Mouse (Mus musculus): ENCODE measurements around the gene Cuedc1. TPM values are rescaled to one million over a fixed set of nuclear protein-coding genes. Genes with fewer than 3 reads are reported as not detected.

The Cuedc1 gene
- polyA plus RNA-seq, 1 experiment from 2014 or later, result 40.3 TPM

GRCm38 (mm10) chr11:88098787-88099598 lies 1.1 kb downstream of the Cuedc1 start:
- WGBS, result under 1% methylated on average over 68 of the region's 95 CpGs
- peak overlapping the region; percentile 84 for H3K4me3 ChIP-seq (replicated peaks; ENCODE audit: low read length)
- ATAC-seq, result peak; percentile 83
- H3K9ac ChIP-seq (replicated peaks; ENCODE audit: low read depth, low read length), result peak overlapping the region; percentile 94
- H3K9me3 ChIP-seq (ENCODE audit: control insufficient read depth, low read length), result no peaks in the 10 kb centered on the region
- peak overlapping the region; percentile 77 for H3K4me2 ChIP-seq (ENCODE audit: low read length)
- peak overlapping the region; percentile 85 for H3K27ac ChIP-seq (ENCODE audit: low read length)
- H3K36me3 ChIP-seq (ENCODE audit: control insufficient read depth, insufficient read depth), result no peaks in the 10 kb centered on the region
- no peaks in the 10 kb centered on the region for H3K27me3 ChIP-seq (replicated peaks; ENCODE audit: control insufficient read depth, insufficient read depth, low read length)
- peaks cover 20% of the 10 kb centered on the region for H3K4me1 ChIP-seq (replicated peaks; ENCODE audit: control insufficient read depth, insufficient read depth, low read length)

GRCm38 (mm10) chr11:88099599-88100023 lies 1.8 kb downstream of the Cuedc1 start:
- H3K27ac ChIP-seq (ENCODE audit: low read length), result peak overlapping the region; percentile 85
- H3K36me3 ChIP-seq (ENCODE audit: control insufficient read depth, insufficient read depth), result no peaks in the 10 kb centered on the region
- peak overlapping the region; percentile 77 for H3K4me2 ChIP-seq (ENCODE audit: low read length)
- H3K27me3 ChIP-seq (replicated peaks; ENCODE audit: control insufficient read depth, insufficient read depth, low read length), result no peaks in the 10 kb centered on the region
- peak overlapping the region; percentile 94 for H3K9ac ChIP-seq (replicated peaks; ENCODE audit: low read depth, low read length)
- no peaks in the 10 kb centered on the region for H3K9me3 ChIP-seq (ENCODE audit: control insufficient read depth, low read length)
- peak; percentile 36; the same call in 1 of the 2 replicates for ATAC-seq
- peak overlapping the region; percentile 84 for H3K4me3 ChIP-seq (replicated peaks; ENCODE audit: low read length)
- WGBS, result 0% methylated on average over 20 of the region's 38 CpGs
- peaks cover 20% of the 10 kb centered on the region for H3K4me1 ChIP-seq (replicated peaks; ENCODE audit: control insufficient read depth, insufficient read depth, low read length)

- ATAC-seq, result no peak
- Histone ChIP-seq H3K9me3 (ENCODE audit: control insufficient read depth, low read length) (no peaks in the 10 kb centered on the region), H3K4me3 (replicated peaks; ENCODE audit: low read length) (peak overlapping the region; percentile 84), H3K4me2 (ENCODE audit: low read length) (peak overlapping the region; percentile 77), H3K36me3 (ENCODE audit: control insufficient read depth, insufficient read depth) (no peaks in the 10 kb centered on the region), H3K9ac (replicated peaks; ENCODE audit: low read depth, low read length) (peak overlapping the region; percentile 94), H3K4me1 (replicated peaks; ENCODE audit: control insufficient read depth, insufficient read depth, low read length) (peaks cover 20% of the 10 kb centered on the region), H3K27me3 (replicated peaks; ENCODE audit: control insufficient read depth, insufficient read depth, low read length) (no peaks in the 10 kb centered on the region), H3K27ac (ENCODE audit: low read length) (no peak overlapping the region)
- WGBS, result 35% methylated on average over 4 of the region's 4 CpGs
Observed at GRCm38 (mm10) chr11:88100170-88100569, 2.3 kb downstream of the Cuedc1 start.

GRCm38 (mm10) chr11:88103214-88103941 lies 5.5 kb downstream of the Cuedc1 start:
- Histone ChIP-seq H3K27ac (ENCODE audit: low read length) (no peak overlapping the region), H3K36me3 (ENCODE audit: control insufficient read depth, insufficient read depth) (no peaks in the 10 kb centered on the region), H3K9me3 (ENCODE audit: control insufficient read depth, low read length) (no peaks in the 10 kb centered on the region), H3K4me1 (replicated peaks; ENCODE audit: control insufficient read depth, insufficient read depth, low read length) (peaks cover 15% of the 10 kb centered on the region), H3K4me3 (replicated peaks; ENCODE audit: low read length) (no peak overlapping the region), H3K4me2 (ENCODE audit: low read length) (no peak overlapping the region), H3K9ac (replicated peaks; ENCODE audit: low read depth, low read length) (no peak overlapping the region), H3K27me3 (replicated peaks; ENCODE audit: control insufficient read depth, insufficient read depth, low read length) (no peaks in the 10 kb centered on the region)
- 93% methylated on average over 19 of the region's 19 CpGs for WGBS
- ATAC-seq, result no peak

- 87% methylated on average over 6 of the region's 6 CpGs for WGBS
- ATAC-seq, result no peak
Observed at GRCm38 (mm10) chr11:88105494-88106291, 7.8 kb downstream of the Cuedc1 start.

GRCm38 (mm10) chr11:88106292-88106554 lies 8.4 kb downstream of the Cuedc1 start:
- WGBS, result 85% methylated on average over 8 of the region's 8 CpGs
- no peaks in the 10 kb centered on the region for H3K4me1 ChIP-seq (replicated peaks; ENCODE audit: control insufficient read depth, insufficient read depth, low read length)

More at GRCm38 (mm10) chr11:88105494-88106291, 7.8 kb downstream of the Cuedc1 start:
- Histone ChIP-seq H3K9me3 (ENCODE audit: control insufficient read depth, low read length) (no peaks in the 10 kb centered on the region), H3K36me3 (ENCODE audit: control insufficient read depth, insufficient read depth) (no peaks in the 10 kb centered on the region), H3K4me2 (ENCODE audit: low read length) (no peak overlapping the region), H3K27ac (ENCODE audit: low read length) (no peak overlapping the region), H3K4me3 (replicated peaks; ENCODE audit: low read length) (no peak overlapping the region), H3K9ac (replicated peaks; ENCODE audit: low read depth, low read length) (no peak overlapping the region), H3K27me3 (replicated peaks; ENCODE audit: control insufficient read depth, insufficient read depth, low read length) (no peaks in the 10 kb centered on the region), H3K4me1 (replicated peaks; ENCODE audit: control insufficient read depth, insufficient read depth, low read length) (peaks cover under 1% of the 10 kb centered on the region; the same call in 1 of the 2 replicates)

GRCm38 (mm10) chr11:88107365-88107764 lies 9.5 kb downstream of the Cuedc1 start:
- H3K36me3 ChIP-seq (ENCODE audit: control insufficient read depth, insufficient read depth), result no peaks in the 10 kb centered on the region
- 86% methylated on average over 4 of the region's 4 CpGs for WGBS
- no peak overlapping the region for H3K4me3 ChIP-seq (replicated peaks; ENCODE audit: low read length)
- no peak overlapping the region for H3K4me2 ChIP-seq (ENCODE audit: low read length)
- no peak for ATAC-seq
- no peak overlapping the region for H3K9ac ChIP-seq (replicated peaks; ENCODE audit: low read depth, low read length)
- H3K27ac ChIP-seq (ENCODE audit: low read length), result no peak overlapping the region
- H3K9me3 ChIP-seq (ENCODE audit: control insufficient read depth, low read length), result no peaks in the 10 kb centered on the region
- no peaks in the 10 kb centered on the region for H3K4me1 ChIP-seq (replicated peaks; ENCODE audit: control insufficient read depth, insufficient read depth, low read length)
- H3K27me3 ChIP-seq (replicated peaks; ENCODE audit: control insufficient read depth, insufficient read depth, low read length), result no peaks in the 10 kb centered on the region

More at GRCm38 (mm10) chr11:88106292-88106554, 8.4 kb downstream of the Cuedc1 start:
- no peak for ATAC-seq
- Histone ChIP-seq H3K4me3 (replicated peaks; ENCODE audit: low read length) (no peak overlapping the region), H3K4me2 (ENCODE audit: low read length) (no peak overlapping the region), H3K9me3 (ENCODE audit: control insufficient read depth, low read length) (no peaks in the 10 kb centered on the region), H3K36me3 (ENCODE audit: control insufficient read depth, insufficient read depth) (no peaks in the 10 kb centered on the region), H3K9ac (replicated peaks; ENCODE audit: low read depth, low read length) (no peak overlapping the region), H3K27ac (ENCODE audit: low read length) (no peak overlapping the region), H3K27me3 (replicated peaks; ENCODE audit: control insufficient read depth, insufficient read depth, low read length) (no peaks in the 10 kb centered on the region)

- H3K4me1 ChIP-seq (replicated peaks; ENCODE audit: control insufficient read depth, insufficient read depth, low read length), result peaks cover 14% of the 10 kb centered on the region
- WGBS, result 72% methylated on average over 9 of the region's 9 CpGs
Observed at GRCm38 (mm10) chr11:88110031-88110594, 12.3 kb downstream of the Cuedc1 start.

More at GRCm38 (mm10) chr11:88110031-88110594, 12.3 kb downstream of the Cuedc1 start:
- ATAC-seq, result no peak
- H3K9ac ChIP-seq (replicated peaks; ENCODE audit: low read depth, low read length), result no peak overlapping the region
- no peak overlapping the region for H3K4me2 ChIP-seq (ENCODE audit: low read length)
- no peaks in the 10 kb centered on the region for H3K27me3 ChIP-seq (replicated peaks; ENCODE audit: control insufficient read depth, insufficient read depth, low read length)
- H3K36me3 ChIP-seq (ENCODE audit: control insufficient read depth, insufficient read depth), result no peaks in the 10 kb centered on the region
- H3K27ac ChIP-seq (ENCODE audit: low read length), result no peak overlapping the region
- H3K4me3 ChIP-seq (replicated peaks; ENCODE audit: low read length), result no peak overlapping the region
- no peaks in the 10 kb centered on the region for H3K9me3 ChIP-seq (ENCODE audit: control insufficient read depth, low read length)
